Mouse (Mus musculus) embryonic facial prominence, embryonic 10.5 days (tissue): Measurements from ENCODE around the gene Itpr2. TPM values are rescaled to one million over a fixed set of nuclear protein-coding genes. Genes with fewer than 3 reads are reported as not detected.

Experiments
- DNase-seq: peaks from one replicate; pipeline ENCODE4 v3.0.0-alpha.2; 2017; ENCODE audit warnings: low spot score
- H3K27ac ChIP-seq: fragments of 300-500 bp; sonication (generic); replicated peaks from 2 replicates; pipeline ENCODE4 v1.5.1; 2016; ENCODE audit warnings: mild to moderate bottlenecking
- H3K27me3 ChIP-seq: fragments of 300-500 bp; sonication (generic); replicated peaks from 2 replicates; pipeline ENCODE4 v1.6.1; 2016; ENCODE audit warnings: low read depth, mild to moderate bottlenecking; ENCODE audit not compliant: poor library complexity, severe bottlenecking
- H3K36me3 ChIP-seq: fragments of 300-500 bp; sonication (generic); replicated peaks from 2 replicates; pipeline ENCODE4 v1.6.1; 2016; ENCODE audit warnings: mild to moderate bottlenecking, moderate library complexity
- H3K4me1 ChIP-seq: fragments of 300-500 bp; sonication (generic); 2 replicates; pipeline ENCODE4 v1.6.1; 2016
- H3K4me3 ChIP-seq: fragments of 300-500 bp; sonication (generic); 2 replicates; pipeline ENCODE4 v1.5.1; 2016; ENCODE audit warnings: mild to moderate bottlenecking, moderate library complexity
- H3K9me3 ChIP-seq: fragments of 300-500 bp; sonication (generic); 2 replicates; pipeline ENCODE4 v1.6.1; 2016; ENCODE audit warnings: mild to moderate bottlenecking
- WGBS: fragments of 180-500 bp; shearing (Covaris S2); methylation state at CpG from one replicate; pipeline ENCODE4 v1.1.7; 2016; 5-methylcytosine and 5-hydroxymethylcytosine counted together
- polyA plus RNA-seq: library from polyadenylated mRNA; unstranded; fragments of >200 nt; fragmentation: Nextera tagmentation; extraction: Ambion mirVana; gene quantifications from 2 replicates; pipeline ENCODE4 v1.2.1, GENCODE M21; 2016

The Itpr2 gene
- polyA plus RNA-seq, 1 experiment from 2014 or later: 4.5 TPM

- Histone ChIP-seq H3K4me1 (no peaks in the 10 kb centered on the region), H3K9me3 (peaks cover 4% of the 10 kb centered on the region; the same call in 1 of the 2 replicates), H3K27ac (no peak overlapping the region), H3K36me3 (no peaks in the 10 kb centered on the region), H3K4me3 (no peak overlapping the region), H3K27me3 (no peaks in the 10 kb centered on the region)
- 89% methylated on average over 1 of the region's 1 CpGs for WGBS
- no peak for DNase-seq
Measured at GRCm38 (mm10) chr6:146071883-146072282, 430.1 kb downstream of the Itpr2 start.

Other genes with a start within 250 kb of the Itpr2 start
- gene Fgfr1op2, start 75.0 kb upstream of the Itpr2 start, polyA plus RNA-seq: 80.9 and 86.5 TPM in 2 replicates
- gene Ints13, start 75.6 kb upstream of the Itpr2 start, polyA plus RNA-seq: 89.0 and 91.5 TPM in 2 replicates
- gene Med21, start 140.3 kb upstream of the Itpr2 start, polyA plus RNA-seq: 122 and 127 TPM in 2 replicates
- gene Tm7sf3, start 140.6 kb upstream of the Itpr2 start, polyA plus RNA-seq: 26.7 and 27.5 TPM in 2 replicates
- gene Stk38l, start 222.8 kb upstream of the Itpr2 start, polyA plus RNA-seq: 21.1 and 22.2 TPM in 2 replicates